Mouse (Mus musculus): ENCODE results near the gene Gm10643. TPM values are rescaled to one million over a fixed set of nuclear protein-coding genes. Genes with fewer than 3 reads are reported as not detected.

Gene Gm10643
- polyA plus RNA-seq, 1 experiment: 0.48 TPM

- Histone ChIP-seq H3K4me1 (ENCODE audit: control insufficient read depth, insufficient read depth, insufficient read length, low read length) (no peaks in the 10 kb centered on the region), H3K27me3 (ENCODE audit: control insufficient read depth, insufficient read depth, low read length) (no peaks in the 10 kb centered on the region), H3K36me3 (ENCODE audit: control insufficient read depth, insufficient read depth, low read length) (no peaks in the 10 kb centered on the region), H3K4me3 (ENCODE audit: low read depth, low read length) (no peak overlapping the region), H3K27ac (ENCODE audit: insufficient read depth, low read depth, low read length) (no peak overlapping the region)
- no peak for TF ChIP-seq CTCF (IDR thresholded peaks at IDR 0.05; ENCODE audit: extremely low read depth, insufficient read length, insufficient replicate concordance, low read depth, low read length)
- TF ChIP-seq POLR2A (IDR thresholded peaks at IDR 0.05; ENCODE audit: low read depth, low read length): no peak
- 92% methylated on average over 1 of the region's 1 CpGs for WGBS
Observed at GRCm38 (mm10) chr8:84057827-84058226, 7.1 kb downstream of the Gm10643 start.

GRCm38 (mm10) chr8:84053229-84053628 is 11.7 kb downstream of the Gm10643 start:
- no peak for TF ChIP-seq CTCF (IDR thresholded peaks at IDR 0.05; ENCODE audit: extremely low read depth, insufficient read length, insufficient replicate concordance, low read depth, low read length)
- TF ChIP-seq POLR2A (IDR thresholded peaks at IDR 0.05; ENCODE audit: low read depth, low read length): no peak
- 95% methylated on average over 5 of the region's 5 CpGs for WGBS
- Histone ChIP-seq H3K27me3 (ENCODE audit: control insufficient read depth, insufficient read depth, low read length) (no peaks in the 10 kb centered on the region), H3K27ac (ENCODE audit: insufficient read depth, low read depth, low read length) (no peak overlapping the region), H3K4me1 (ENCODE audit: control insufficient read depth, insufficient read depth, insufficient read length, low read length) (no peaks in the 10 kb centered on the region), H3K36me3 (ENCODE audit: control insufficient read depth, insufficient read depth, low read length) (no peaks in the 10 kb centered on the region), H3K4me3 (ENCODE audit: low read depth, low read length) (no peak overlapping the region)

- Histone ChIP-seq H3K36me3 (ENCODE audit: control insufficient read depth, insufficient read depth, low read length) (no peaks in the 10 kb centered on the region), H3K4me1 (ENCODE audit: control insufficient read depth, insufficient read depth, insufficient read length, low read length) (no peaks in the 10 kb centered on the region), H3K4me3 (ENCODE audit: low read depth, low read length) (no peak overlapping the region), H3K27ac (ENCODE audit: insufficient read depth, low read depth, low read length) (no peak overlapping the region), H3K27me3 (ENCODE audit: control insufficient read depth, insufficient read depth, low read length) (no peaks in the 10 kb centered on the region)
- TF ChIP-seq POLR2A (IDR thresholded peaks at IDR 0.05; ENCODE audit: low read depth, low read length): no peak
- TF ChIP-seq CTCF (IDR thresholded peaks at IDR 0.05; ENCODE audit: extremely low read depth, insufficient read length, insufficient replicate concordance, low read depth, low read length): no peak
- WGBS: 18% methylated on average over 3 of the region's 3 CpGs
Observed at GRCm38 (mm10) chr8:84052746-84053145, 12.2 kb downstream of the Gm10643 start.

GRCm38 (mm10) chr8:84048171-84048570 is 16.8 kb downstream of the Gm10643 start:
- TF ChIP-seq POLR2A (IDR thresholded peaks at IDR 0.05; ENCODE audit: low read depth, low read length): no peak
- TF ChIP-seq CTCF (IDR thresholded peaks at IDR 0.05; ENCODE audit: extremely low read depth, insufficient read length, insufficient replicate concordance, low read depth, low read length): no peak
- Histone ChIP-seq H3K36me3 (ENCODE audit: control insufficient read depth, insufficient read depth, low read length) (no peaks in the 10 kb centered on the region), H3K4me3 (ENCODE audit: low read depth, low read length) (no peak overlapping the region), H3K4me1 (ENCODE audit: control insufficient read depth, insufficient read depth, insufficient read length, low read length) (no peaks in the 10 kb centered on the region), H3K27me3 (ENCODE audit: control insufficient read depth, insufficient read depth, low read length) (peaks cover 12% of the 10 kb centered on the region; the same call in 1 of the 2 replicates), H3K27ac (ENCODE audit: insufficient read depth, low read depth, low read length) (no peak overlapping the region)
- WGBS: 79% methylated on average over 5 of the region's 5 CpGs

GRCm38 (mm10) chr8:84046505-84046904 is 18.4 kb downstream of the Gm10643 start:
- no peak overlapping the region for H3K4me3 ChIP-seq (ENCODE audit: low read depth, low read length)
- WGBS: 80% methylated on average over 3 of the region's 3 CpGs
- no peaks in the 10 kb centered on the region for H3K36me3 ChIP-seq (ENCODE audit: control insufficient read depth, insufficient read depth, low read length)
- peaks cover 17% of the 10 kb centered on the region; the same call in 1 of the 2 replicates for H3K27me3 ChIP-seq (ENCODE audit: control insufficient read depth, insufficient read depth, low read length)
- H3K4me1 ChIP-seq (ENCODE audit: control insufficient read depth, insufficient read depth, insufficient read length, low read length): peaks cover 3% of the 10 kb centered on the region
- H3K27ac ChIP-seq (ENCODE audit: insufficient read depth, low read depth, low read length): no peak overlapping the region
- no peak for TF ChIP-seq POLR2A (IDR thresholded peaks at IDR 0.05; ENCODE audit: low read depth, low read length)
- no peak for TF ChIP-seq CTCF (IDR thresholded peaks at IDR 0.05; ENCODE audit: extremely low read depth, insufficient read length, insufficient replicate concordance, low read depth, low read length)

GRCm38 (mm10) chr8:84044900-84045299 is 20.0 kb downstream of the Gm10643 start, which contains the start of gene Rln3:
TSS of gene Rln3 (minus strand) at chr8:84045000.
- Histone ChIP-seq H3K36me3 (ENCODE audit: control insufficient read depth, insufficient read depth, low read length) (no peaks in the 10 kb centered on the region), H3K27ac (ENCODE audit: insufficient read depth, low read depth, low read length) (no peak within 1 kb of the TSS), H3K27me3 (ENCODE audit: control insufficient read depth, insufficient read depth, low read length) (peaks cover 17% of the 10 kb centered on the region; the same call in 1 of the 2 replicates), H3K4me1 (ENCODE audit: control insufficient read depth, insufficient read depth, insufficient read length, low read length) (peaks cover 3% of the 10 kb centered on the region), H3K4me3 (ENCODE audit: low read depth, low read length) (no peak within 1 kb of the TSS)
- no peak for TF ChIP-seq CTCF (IDR thresholded peaks at IDR 0.05; ENCODE audit: extremely low read depth, insufficient read length, insufficient replicate concordance, low read depth, low read length)
- TF ChIP-seq POLR2A (IDR thresholded peaks at IDR 0.05; ENCODE audit: low read depth, low read length): no peak
- WGBS: 19% methylated on average over 9 of the region's 9 CpGs

- peaks cover 17% of the 10 kb centered on the region; the same call in 1 of the 2 replicates for H3K27me3 ChIP-seq (ENCODE audit: control insufficient read depth, insufficient read depth, low read length)
- WGBS: 36% methylated on average over 7 of the region's 7 CpGs
- no peak overlapping the region for H3K4me3 ChIP-seq (ENCODE audit: low read depth, low read length)
- H3K36me3 ChIP-seq (ENCODE audit: control insufficient read depth, insufficient read depth, low read length): no peaks in the 10 kb centered on the region
- H3K27ac ChIP-seq (ENCODE audit: insufficient read depth, low read depth, low read length): no peak overlapping the region
- peaks cover 3% of the 10 kb centered on the region for H3K4me1 ChIP-seq (ENCODE audit: control insufficient read depth, insufficient read depth, insufficient read length, low read length)
- no peak; the same call in 1 of the 2 replicates for TF ChIP-seq CTCF (IDR thresholded peaks at IDR 0.05; ENCODE audit: extremely low read depth, insufficient read length, insufficient replicate concordance, low read depth, low read length)
- TF ChIP-seq POLR2A (IDR thresholded peaks at IDR 0.05; ENCODE audit: low read depth, low read length): peak; percentile 10; the same call in 1 of the 2 replicates
Observed at GRCm38 (mm10) chr8:84044103-84044502, 20.8 kb downstream of the Gm10643 start.
